In the genomic region with DNA sequence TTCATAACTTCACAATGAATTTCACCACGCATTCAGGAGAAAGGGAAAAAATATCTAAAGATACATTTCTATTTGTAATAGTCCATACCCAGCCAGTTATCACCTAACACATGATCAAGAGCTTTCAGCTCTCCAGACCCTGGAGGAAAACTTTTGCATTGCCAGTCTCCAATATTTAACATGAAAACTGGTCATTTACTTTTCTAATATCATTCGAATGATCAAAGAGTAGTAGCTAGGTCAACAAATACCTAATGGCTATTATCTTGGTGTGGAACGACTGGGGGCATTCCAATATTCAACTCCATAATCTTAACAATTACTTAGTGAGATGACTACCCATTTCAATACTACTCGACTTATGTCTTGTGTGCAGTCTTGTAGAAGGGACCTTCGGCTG, we compare ENCODE assay signal across 10 mouse cellular contexts. TPM values are rescaled to one million over a fixed set of nuclear protein-coding genes. Genes with fewer than 3 reads are reported as not detected.
A peak's percentile ranks its signal among the peaks of the same experiment; 100 is the strongest.
DNase-seq lines count a peak whose midpoint lies in the region; ATAC-seq and TF ChIP-seq lines count a peak whose summit lies in the region.
"Had no signal": no experiment of that assay in that cellular context is flagged by ENCODE, and none has a peak within 500 bp of the region (broad histone marks: within the 10 kb centered on the region; RNA-seq: fewer than 3 reads in every experiment).

No protein-coding gene starts in this region.

- H3K4me2 ChIP-seq in embryonic facial prominence, embryonic 13.5 days: peak overlapping the region; percentile 74

- H3K27me3 ChIP-seq in embryonic facial prominence, embryonic 13.5 days: no peaks in the 10 kb centered on the region
- no peaks in the 10 kb centered on the region for H3K27me3 ChIP-seq in limb, embryonic 10.5 days (ENCODE audit: low read depth, poor library complexity, severe bottlenecking)
- H3K27me3 ChIP-seq in small intestine, adult 2 months (ENCODE audit: control insufficient read depth, insufficient read depth, low read length): no peaks in the 10 kb centered on the region

- H3K36me3 ChIP-seq in embryonic facial prominence, embryonic 13.5 days: peaks cover 7% of the 10 kb centered on the region
- H3K36me3 ChIP-seq in limb, embryonic 10.5 days: peaks cover 14% of the 10 kb centered on the region
- peaks cover 4% of the 10 kb centered on the region for H3K36me3 ChIP-seq in small intestine, adult 2 months (ENCODE audit: control insufficient read depth, insufficient read depth, low read length)

- H3K4me1 ChIP-seq in lung, adult 2 months (ENCODE audit: control insufficient read depth, insufficient read depth, low read length): peaks cover 12% of the 10 kb centered on the region
- peaks cover 16% of the 10 kb centered on the region for H3K4me1 ChIP-seq in embryonic facial prominence, embryonic 13.5 days
- H3K4me1 ChIP-seq in limb, embryonic 10.5 days: peaks cover 18% of the 10 kb centered on the region
- H3K4me1 ChIP-seq in small intestine, adult 2 months (ENCODE audit: control insufficient read depth, insufficient read depth, insufficient read length, low read length): peaks cover 5% of the 10 kb centered on the region; the same call in 1 of the 2 replicates

- WGBS in lung, adult 2 months: 3% methylated on average over 5 of the region's 5 CpGs
- WGBS in embryonic facial prominence, embryonic 13.5 days: 14% methylated on average over 5 of the region's 5 CpGs
- 29% methylated on average over 5 of the region's 5 CpGs for WGBS in limb, embryonic 10.5 days
- 1% methylated on average over 5 of the region's 5 CpGs for WGBS in small intestine, adult 2 months

- no peak for TF ChIP-seq CTCF in lung, adult 2 months (IDR thresholded peaks at IDR 0.05; ENCODE audit: insufficient read depth, low read length)
- TF ChIP-seq CTCF in small intestine, adult 2 months (IDR thresholded peaks at IDR 0.05; ENCODE audit: extremely low read depth, insufficient read length, insufficient replicate concordance, low read depth, low read length): no peak

- peak overlapping the region; percentile 78 for H3K4me3 ChIP-seq in lung, adult 2 months (replicated peaks; ENCODE audit: extremely low read depth, low read depth, low read length)
- peak overlapping the region; percentile 98 for H3K4me3 ChIP-seq in embryonic facial prominence, embryonic 13.5 days
- H3K4me3 ChIP-seq in limb, embryonic 10.5 days: peak overlapping the region; percentile 77
- H3K4me3 ChIP-seq in small intestine, adult 2 months (ENCODE audit: low read depth, low read length): peak overlapping the region; percentile 84; the same call in 1 of the 2 replicates

- DNase-seq in lung, adult 2 months: no peak
- no peak for DNase-seq in lung, postnatal 14 days
- no peak for DNase-seq in limb, embryonic 10.5 days (ENCODE audit: low spot score)
- no peak for DNase-seq in layer of hippocampus, postnatal 25 days (ENCODE audit: extremely low spot score in 1 of 2, low spot score in 1 of 2)
- no peak for DNase-seq in ovary, postnatal 10 days (ENCODE audit: low spot score)
- DNase-seq: adrenal gland, adult 8-10 months had no signal

- no peak for ATAC-seq in embryonic facial prominence, embryonic 13.5 days (ENCODE audit: insufficient number of reproducible peaks, insufficient read depth, low FRiP score, low TSS enrichment, low read depth)
- no peak for ATAC-seq in monocyte, adult 5-6 weeks (replicated peaks; ENCODE audit: insufficient number of reproducible peaks, low FRiP score, low TSS enrichment, poor library complexity, severe bottlenecking)

- H3K9ac ChIP-seq in embryonic facial prominence, embryonic 13.5 days: peak overlapping the region; percentile 93

- no peak for TF ChIP-seq POLR2A in lung, adult 2 months (IDR thresholded peaks at IDR 0.05; ENCODE audit: borderline replicate concordance, extremely low read depth, low read depth, low read length)
- TF ChIP-seq POLR2A in small intestine, adult 2 months (IDR thresholded peaks at IDR 0.05; ENCODE audit: low read depth, low read length): no peak

- H3K27ac ChIP-seq in embryonic facial prominence, embryonic 13.5 days: no peak overlapping the region; the same call in 1 of the 2 replicates
- peak overlapping the region; percentile 95 for H3K27ac ChIP-seq in limb, embryonic 10.5 days
- H3K27ac ChIP-seq in small intestine, adult 2 months (ENCODE audit: insufficient read depth, low read depth, low read length): no peak overlapping the region

- no peaks in the 10 kb centered on the region for H3K9me3 ChIP-seq in embryonic facial prominence, embryonic 13.5 days
- no peaks in the 10 kb centered on the region for H3K9me3 ChIP-seq in limb, embryonic 10.5 days (replicated peaks)

RNA-seq across cellular contexts. Expression of gene Lsmem1, which starts 22.3 kb away (rescaled TPM):
- polyA plus RNA-seq in lung, adult 2 months (2012; rRNA removed): 0.18 and 0.53 TPM in 2 replicates
- polyA plus RNA-seq in embryonic facial prominence, embryonic 13.5 days (2015; fragmentation: Nextera tagmentation; extraction: Ambion mirVana): 0.22 TPM in 1 of 2 replicates, not detected in the other
- polyA plus RNA-seq in limb, embryonic 10.5 days (2016; fragmentation: Nextera tagmentation; extraction: Ambion mirVana): not detected in 2 replicates
- not detected in 2 replicates for polyA plus RNA-seq in small intestine, adult 2 months (2012; rRNA removed)
- 0.29 to 1.2 TPM (median 0.96 TPM) in 3 replicates for total RNA-seq in monocyte, adult 5-6 weeks (2017)
- total RNA-seq in layer of hippocampus, postnatal 25 days (2021): under 1 TPM; 0.49 to 0.64 TPM
- polyA plus RNA-seq: large intestine, adult 2 months had no signal

RNA-seq across cellular contexts. Expression of gene Ifrd1, which starts 26.7 kb away (rescaled TPM):
- polyA plus RNA-seq in lung, adult 2 months (2012; rRNA removed): 25.9 and 36.2 TPM in 2 replicates
- polyA plus RNA-seq in embryonic facial prominence, embryonic 13.5 days (2015; fragmentation: Nextera tagmentation; extraction: Ambion mirVana): 113 and 121 TPM in 2 replicates
- polyA plus RNA-seq in limb, embryonic 10.5 days (2016; fragmentation: Nextera tagmentation; extraction: Ambion mirVana): 117 and 124 TPM in 2 replicates
- polyA plus RNA-seq in small intestine, adult 2 months (2012; rRNA removed): 29.1 and 131 TPM in 2 replicates
- total RNA-seq in monocyte, adult 5-6 weeks (2017): 450 to 581 TPM (median 532 TPM) in 3 replicates
- 10 to 100 TPM; 89.6 to 91.4 TPM for total RNA-seq in layer of hippocampus, postnatal 25 days (2021)
